Mouse (Mus musculus): Measurements from ENCODE around the gene Dock4. TPM values are rescaled to one million over a fixed set of nuclear protein-coding genes. Genes with fewer than 3 reads are reported as not detected.

The Dock4 gene
- polyA plus RNA-seq, 1 experiment from 2014 or later = 40.2 TPM

GRCm38 (mm10) chr12:40891168-40891567 lies 445.4 kb downstream of the Dock4 start:
- Histone ChIP-seq H3K27me3 (replicated peaks) (no peaks in the 10 kb centered on the region), H3K4me1 (no peaks in the 10 kb centered on the region), H3K4me3 (no peak overlapping the region), H3K4me2 (replicated peaks) (no peak overlapping the region), H3K36me3 (no peaks in the 10 kb centered on the region), H3K9ac (no peak overlapping the region), H3K9me3 (no peaks in the 10 kb centered on the region), H3K27ac (no peak overlapping the region)
- no peak for ATAC-seq (ENCODE audit: low FRiP score, low read depth)

GRCm38 (mm10) chr12:40893741-40894140 lies 448.0 kb downstream of the Dock4 start:
- no peaks in the 10 kb centered on the region for H3K4me1 ChIP-seq
- no peak overlapping the region for H3K4me3 ChIP-seq
- no peak overlapping the region for H3K27ac ChIP-seq
- no peaks in the 10 kb centered on the region for H3K9me3 ChIP-seq
- 41% methylated on average over 5 of the region's 7 CpGs for WGBS
- no peak overlapping the region for H3K4me2 ChIP-seq (replicated peaks)
- H3K36me3 ChIP-seq = no peaks in the 10 kb centered on the region
- H3K27me3 ChIP-seq (replicated peaks) = no peaks in the 10 kb centered on the region
- no peak for ATAC-seq (ENCODE audit: low FRiP score, low read depth)
- H3K9ac ChIP-seq = no peak overlapping the region

DNA sequence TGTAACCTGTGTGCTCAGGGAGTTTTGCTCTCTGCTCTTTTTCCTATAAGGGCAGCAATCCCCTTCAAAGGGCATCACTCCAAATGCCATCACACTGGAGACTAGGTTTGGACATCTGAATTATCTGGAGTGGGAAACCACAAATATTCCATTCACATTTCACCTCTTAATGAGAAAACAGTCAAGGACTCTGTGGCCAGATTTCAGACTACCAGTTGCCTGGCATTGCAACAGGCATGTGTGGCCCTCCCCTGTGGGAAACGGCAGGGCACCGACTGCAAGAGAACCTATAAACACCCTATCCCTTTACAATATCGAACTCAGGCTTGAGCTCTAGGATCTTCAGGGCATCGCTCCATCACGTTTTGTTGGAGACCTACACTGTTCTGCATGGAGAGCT lies 448.9 kb downstream of the Dock4 start:
- WGBS = 92% methylated on average over 5 of the region's 5 CpGs
- no peak for ATAC-seq (ENCODE audit: low FRiP score, low read depth)
- no peaks in the 10 kb centered on the region for H3K27me3 ChIP-seq (replicated peaks)
- H3K27ac ChIP-seq = no peak overlapping the region
- no peak overlapping the region for H3K9ac ChIP-seq
- H3K4me3 ChIP-seq = no peak overlapping the region
- no peaks in the 10 kb centered on the region for H3K9me3 ChIP-seq
- H3K36me3 ChIP-seq = no peaks in the 10 kb centered on the region
- H3K4me1 ChIP-seq = no peaks in the 10 kb centered on the region
- no peak overlapping the region for H3K4me2 ChIP-seq (replicated peaks)

Other genes with a start within 250 kb of the Dock4 start
- 0.09 and 0.15 TPM in 2 replicates for gene Lsmem1, start 246.5 kb upstream of the Dock4 start, polyA plus RNA-seq (2016; fragmentation: Nextera tagmentation; extraction: Ambion mirVana)
- 159 and 186 TPM in 2 replicates for gene Ifrd1, start 197.4 kb upstream of the Dock4 start, polyA plus RNA-seq (2016; fragmentation: Nextera tagmentation; extraction: Ambion mirVana)
- 30.7 and 31.2 TPM in 2 replicates for gene Zfp277, start 50 bp upstream of the Dock4 start, polyA plus RNA-seq (2016; fragmentation: Nextera tagmentation; extraction: Ambion mirVana)